Mouse (Mus musculus) thymus, postnatal 14 days (tissue): Measurements from ENCODE around the gene Clybl.

ENCODE experiments used
- DNase-seq: peaks from one replicate; pipeline ENCODE4 v3.0.0; 2021

Clybl gene

GRCm38 (mm10) chr14:122200247-122200885 is 18.9 kb downstream of the Clybl start:
- no peak for DNase-seq

DNA sequence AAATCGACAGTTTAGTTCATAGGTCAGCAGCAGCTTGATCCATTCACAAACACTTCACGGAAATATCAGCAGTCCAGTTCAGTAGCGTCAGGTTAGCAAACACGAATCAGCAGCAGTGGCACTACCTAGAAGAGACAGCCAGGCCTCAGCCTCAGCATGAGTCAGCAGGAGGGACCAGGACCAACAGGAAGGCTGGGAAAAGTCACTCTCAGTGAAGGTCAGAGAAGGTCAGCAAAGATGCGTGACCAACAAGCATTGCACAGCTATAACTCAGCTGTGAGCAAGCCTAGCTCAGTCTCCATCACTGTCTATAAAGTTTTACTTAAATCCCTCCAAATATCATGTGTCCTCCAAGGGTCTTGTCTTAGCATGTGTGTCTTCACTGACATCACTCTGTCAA is 27.7 kb downstream of the Clybl start:
- no peak for DNase-seq

GRCm38 (mm10) chr14:122213590-122213989 is 32.1 kb downstream of the Clybl start:
- no peak for DNase-seq

DNA sequence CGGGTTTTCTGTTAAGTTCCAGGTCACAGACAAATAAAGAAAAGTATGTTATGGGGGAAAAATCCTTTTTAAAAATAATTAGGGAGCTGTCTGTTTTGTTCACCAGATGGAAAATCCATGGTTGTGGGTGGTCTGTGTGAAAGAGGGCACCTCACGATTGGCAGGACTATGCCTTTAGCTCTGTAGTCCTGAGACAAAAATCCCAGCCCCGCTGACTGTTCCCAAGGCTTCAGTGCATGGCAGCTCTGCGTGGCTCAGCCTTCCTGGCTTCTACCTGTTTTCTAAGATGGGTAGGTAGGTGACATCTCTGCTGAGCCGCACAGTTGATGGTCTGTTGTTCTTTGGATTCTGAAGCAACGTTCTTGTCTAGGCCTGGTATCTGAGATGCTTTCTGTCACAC is 32.6 kb downstream of the Clybl start:
- DNase-seq, result no peak

- DNase-seq, result no peak
Observed at GRCm38 (mm10) chr14:122217221-122217620, 35.7 kb downstream of the Clybl start.

DNA sequence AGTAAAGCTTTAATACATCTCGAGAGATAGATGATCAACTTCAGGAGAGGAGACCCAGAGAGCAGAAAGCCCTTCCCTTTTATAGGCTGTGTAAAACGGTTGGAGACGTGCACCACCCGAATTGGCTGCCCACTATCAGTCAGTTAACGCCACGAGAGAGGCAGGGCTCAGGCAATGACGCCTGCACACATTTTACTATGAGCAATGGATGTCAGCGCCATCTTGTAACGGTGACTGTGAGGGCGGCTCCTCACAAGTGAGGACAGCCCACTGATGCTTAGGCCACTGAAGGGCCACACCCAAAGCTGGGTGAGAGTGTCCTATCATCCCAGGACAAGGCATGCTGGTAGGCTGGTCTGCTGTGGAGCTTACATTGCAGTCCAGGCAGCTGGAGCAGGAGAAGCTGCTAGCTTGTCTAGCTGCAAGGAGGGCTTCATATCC is 41.5 kb downstream of the Clybl start:
- DNase-seq, result no peak

- DNase-seq, result peak; percentile 74
Observed at GRCm38 (mm10) chr14:122223461-122224102, 42.1 kb downstream of the Clybl start.

DNA sequence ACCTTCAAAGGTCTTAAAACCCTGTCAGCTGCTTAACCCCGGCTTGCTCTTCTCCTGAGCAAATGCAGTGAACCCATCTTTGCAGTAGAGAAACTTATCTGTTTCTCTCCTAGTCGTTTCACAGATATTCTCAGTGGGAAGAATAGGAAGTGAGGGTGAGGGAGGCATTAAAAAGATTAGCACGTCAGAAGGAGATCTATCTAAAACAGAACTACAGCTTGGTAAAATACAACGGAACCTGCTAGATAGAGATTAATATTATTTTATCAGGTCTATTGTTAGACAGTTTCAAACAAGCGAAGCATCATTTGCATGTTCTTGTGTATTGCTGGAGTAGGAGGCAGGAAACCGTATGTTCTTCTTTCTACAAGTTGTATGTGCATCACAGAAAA is 42.6 kb downstream of the Clybl start:
- DNase-seq, result no peak

DNA sequence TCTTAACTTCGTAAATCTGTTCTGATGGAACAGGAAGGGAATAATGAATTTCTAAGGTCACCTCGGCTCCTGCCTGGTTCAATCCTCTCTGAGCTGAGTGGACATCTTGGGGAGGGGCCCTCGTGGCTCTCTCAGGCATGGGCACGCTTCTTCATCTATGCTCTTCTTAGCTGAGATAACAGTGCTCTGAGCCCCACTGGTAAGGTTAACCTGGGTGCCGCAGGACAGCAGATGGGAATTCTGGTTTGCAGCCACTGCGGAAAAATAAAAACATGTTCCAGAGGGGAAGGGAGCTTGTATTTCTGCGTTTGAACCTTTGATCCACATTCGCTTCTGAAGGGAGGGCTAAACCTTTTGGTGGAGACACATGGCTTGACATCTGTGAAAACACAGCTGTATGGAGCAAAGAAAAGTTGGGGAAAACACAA is 43.0 kb downstream of the Clybl start:
- no peak for DNase-seq

GRCm38 (mm10) chr14:122225479-122226132 is 44.1 kb downstream of the Clybl start:
- no peak for DNase-seq

- no peak for DNase-seq
Observed at GRCm38 (mm10) chr14:122226133-122226515, 44.6 kb downstream of the Clybl start.

GRCm38 (mm10) chr14:122226666-122227453 is 45.4 kb downstream of the Clybl start:
- DNase-seq, result no peak

GRCm38 (mm10) chr14:122227454-122227951 is 46.0 kb downstream of the Clybl start:
- no peak for DNase-seq

DNA sequence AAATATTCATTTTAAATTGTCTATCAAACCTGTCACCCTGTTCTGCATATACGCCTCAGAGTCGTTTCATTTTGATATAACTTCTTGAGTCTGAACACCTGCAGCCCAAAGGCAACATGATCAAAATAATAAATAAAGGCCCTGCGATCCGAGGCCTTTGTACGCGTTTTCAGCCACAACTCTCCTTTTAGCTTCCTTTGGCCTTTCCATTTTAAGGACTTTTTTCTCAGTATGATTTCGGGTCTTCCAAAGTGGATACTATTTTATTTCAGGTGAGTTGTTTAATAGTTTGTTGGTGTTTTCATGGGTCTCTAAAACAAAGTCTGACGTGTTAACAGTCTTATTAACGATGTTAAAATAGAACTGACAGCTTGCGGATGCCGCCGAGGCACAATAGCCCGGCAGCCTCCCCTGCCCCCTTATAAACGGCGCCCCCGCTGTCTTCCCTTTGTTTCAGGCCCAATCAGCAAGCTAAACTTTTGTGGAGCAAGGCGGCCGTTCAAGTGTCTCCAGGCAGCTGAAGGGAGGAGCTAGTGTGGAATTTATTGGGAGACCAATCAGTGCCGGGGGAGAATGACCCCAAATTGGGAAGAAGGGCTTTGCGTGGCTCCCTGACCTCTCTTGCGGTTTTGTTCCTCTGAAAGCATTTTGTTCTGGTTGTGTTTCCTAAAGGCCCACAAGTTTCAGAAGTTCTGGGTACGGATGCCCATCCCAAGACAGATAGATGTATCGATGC is 47.5 kb downstream of the Clybl start:
- no peak for DNase-seq

- DNase-seq, result no peak
Observed at GRCm38 (mm10) chr14:122229988-122230387, 48.5 kb downstream of the Clybl start.

GRCm38 (mm10) chr14:122230621-122231025 is 49.1 kb downstream of the Clybl start:
- no peak for DNase-seq

- no peak for DNase-seq
Observed at GRCm38 (mm10) chr14:122231073-122231472, 49.6 kb downstream of the Clybl start.

DNA sequence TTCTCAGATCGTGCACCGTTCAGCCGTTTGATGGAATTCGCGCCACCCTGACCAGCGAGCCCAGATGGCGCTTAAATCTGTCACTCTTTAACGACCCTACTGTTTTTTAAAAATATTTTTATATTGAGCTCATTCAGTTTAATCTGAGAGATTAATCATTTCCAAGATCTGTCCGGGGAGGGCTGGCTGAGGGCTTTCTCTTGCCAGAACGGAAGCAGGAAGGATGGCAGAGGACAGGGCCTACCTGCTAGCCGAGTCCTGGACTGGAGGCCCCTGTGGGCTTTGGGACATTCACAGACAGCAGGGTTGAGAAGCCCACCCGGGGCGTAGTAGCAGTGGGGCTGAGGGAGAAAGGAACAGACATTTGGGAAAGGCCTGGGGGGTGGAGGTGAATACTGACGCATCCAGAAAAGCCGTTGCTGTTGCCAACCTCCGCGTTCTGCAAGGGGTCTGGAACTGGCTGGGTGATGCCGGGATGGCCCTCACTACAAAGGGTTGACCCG is 51.8 kb downstream of the Clybl start:
- DNase-seq, result no peak

GRCm38 (mm10) chr14:122243874-122244273 is 62.4 kb downstream of the Clybl start:
- DNase-seq, result no peak

GRCm38 (mm10) chr14:122246919-122247859 is 65.7 kb downstream of the Clybl start:
- DNase-seq, result no peak

DNA sequence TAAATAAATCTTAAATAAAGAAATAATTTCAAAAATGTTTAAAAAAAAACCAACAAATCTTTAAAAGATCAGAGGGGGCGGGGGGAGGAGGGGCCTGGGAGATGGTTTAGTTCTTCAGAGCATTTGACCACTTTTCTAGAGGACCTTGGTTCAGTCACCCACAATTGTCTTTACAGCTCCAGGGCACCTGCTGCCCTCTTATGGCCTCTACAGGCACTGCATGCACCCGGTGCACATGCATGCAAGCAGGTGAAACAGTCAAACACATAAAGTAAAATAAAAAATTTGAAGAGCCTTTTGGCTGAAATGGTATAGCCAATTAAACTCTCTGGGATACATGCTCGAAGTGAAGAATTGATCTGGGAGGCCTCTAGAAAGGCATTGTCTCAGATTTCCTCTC is 67.6 kb downstream of the Clybl start:
- peak; percentile 62 for DNase-seq
